Mouse (Mus musculus): ENCODE measurements around the gene Dpf3. TPM values are rescaled to one million over a fixed set of nuclear protein-coding genes. Genes with fewer than 3 reads are reported as not detected.

The Dpf3 gene
- polyA plus RNA-seq, 1 experiment from 2014 or later, result 13.0 TPM

- DNase-seq (ENCODE audit: low spot score), result no peak
- no peaks in the 10 kb centered on the region for H3K36me3 ChIP-seq (ENCODE audit: control insufficient read depth, insufficient read depth, low read length)
- H3K27me3 ChIP-seq (replicated peaks; ENCODE audit: control insufficient read depth, insufficient read depth, low read length), result no peaks in the 10 kb centered on the region
- H3K4me2 ChIP-seq, result no peak overlapping the region
- ATAC-seq (replicated peaks; ENCODE audit: low FRiP score), result no peak
- 83% methylated on average over 7 of the region's 7 CpGs for WGBS
- H3K27ac ChIP-seq (ENCODE audit: low read depth, low read length), result no peak overlapping the region
- no peak overlapping the region for H3K9ac ChIP-seq (ENCODE audit: low read depth, low read length)
- no peak overlapping the region for H3K4me3 ChIP-seq (ENCODE audit: low read depth, low read length)
- H3K9me3 ChIP-seq (ENCODE audit: control insufficient read depth, low read length), result no peaks in the 10 kb centered on the region
- H3K4me1 ChIP-seq (replicated peaks; ENCODE audit: control insufficient read depth, insufficient read depth, low read length), result peaks cover 58% of the 10 kb centered on the region
These were observed 114.4 kb downstream of the Dpf3 start for GRCm38 (mm10) chr12:83373081-83373480.

- 84% methylated on average over 7 of the region's 7 CpGs for WGBS
- no peak for ATAC-seq (replicated peaks; ENCODE audit: low FRiP score)
- H3K27ac ChIP-seq (ENCODE audit: low read depth, low read length), result no peak overlapping the region
These were observed 115.2 kb downstream of the Dpf3 start for GRCm38 (mm10) chr12:83372290-83372689.

GRCm38 (mm10) chr12:83370221-83370620 is 117.3 kb downstream of the Dpf3 start:
- Histone ChIP-seq H3K27me3 (replicated peaks; ENCODE audit: control insufficient read depth, insufficient read depth, low read length) (no peaks in the 10 kb centered on the region), H3K4me1 (replicated peaks; ENCODE audit: control insufficient read depth, insufficient read depth, low read length) (peaks cover 41% of the 10 kb centered on the region), H3K4me3 (ENCODE audit: low read depth, low read length) (no peak overlapping the region), H3K9me3 (ENCODE audit: control insufficient read depth, low read length) (no peaks in the 10 kb centered on the region), H3K27ac (ENCODE audit: low read depth, low read length) (0 out of 2 replicates have a peak overlapping the region, but pooled peaks have one; percentile 26), H3K4me2 (no peak overlapping the region), H3K9ac (ENCODE audit: low read depth, low read length) (no peak overlapping the region), H3K36me3 (ENCODE audit: control insufficient read depth, insufficient read depth, low read length) (no peaks in the 10 kb centered on the region)
- ATAC-seq (replicated peaks; ENCODE audit: low FRiP score), result peak; percentile 91
- DNase-seq (ENCODE audit: low spot score), result no peak
- 77% methylated on average over 11 of the region's 11 CpGs for WGBS

More at GRCm38 (mm10) chr12:83372290-83372689, 115.2 kb downstream of the Dpf3 start:
- DNase-seq (ENCODE audit: low spot score), result no peak
- no peaks in the 10 kb centered on the region for H3K9me3 ChIP-seq (ENCODE audit: control insufficient read depth, low read length)
- no peaks in the 10 kb centered on the region for H3K36me3 ChIP-seq (ENCODE audit: control insufficient read depth, insufficient read depth, low read length)
- no peak overlapping the region for H3K4me3 ChIP-seq (ENCODE audit: low read depth, low read length)
- no peak overlapping the region for H3K4me2 ChIP-seq
- no peak overlapping the region for H3K9ac ChIP-seq (ENCODE audit: low read depth, low read length)
- H3K4me1 ChIP-seq (replicated peaks; ENCODE audit: control insufficient read depth, insufficient read depth, low read length), result peaks cover 52% of the 10 kb centered on the region
- H3K27me3 ChIP-seq (replicated peaks; ENCODE audit: control insufficient read depth, insufficient read depth, low read length), result no peaks in the 10 kb centered on the region

GRCm38 (mm10) chr12:83369416-83369815 is 118.1 kb downstream of the Dpf3 start:
- Histone ChIP-seq H3K4me2 (no peak overlapping the region), H3K27me3 (replicated peaks; ENCODE audit: control insufficient read depth, insufficient read depth, low read length) (no peaks in the 10 kb centered on the region), H3K9me3 (ENCODE audit: control insufficient read depth, low read length) (no peaks in the 10 kb centered on the region), H3K36me3 (ENCODE audit: control insufficient read depth, insufficient read depth, low read length) (peaks cover 3% of the 10 kb centered on the region; the same call in 1 of the 2 replicates), H3K9ac (ENCODE audit: low read depth, low read length) (no peak overlapping the region), H3K4me3 (ENCODE audit: low read depth, low read length) (no peak overlapping the region), H3K4me1 (replicated peaks; ENCODE audit: control insufficient read depth, insufficient read depth, low read length) (peaks cover 33% of the 10 kb centered on the region), H3K27ac (ENCODE audit: low read depth, low read length) (no peak overlapping the region)
- no peak for DNase-seq (ENCODE audit: low spot score)
- ATAC-seq (replicated peaks; ENCODE audit: low FRiP score), result no peak
- 90% methylated on average over 5 of the region's 5 CpGs for whole genome bisulfite sequencing

GRCm38 (mm10) chr12:83367486-83367885 is 120.0 kb downstream of the Dpf3 start:
- H3K36me3 ChIP-seq (ENCODE audit: control insufficient read depth, insufficient read depth, low read length), result peaks cover 3% of the 10 kb centered on the region; the same call in 1 of the 2 replicates
- H3K4me2 ChIP-seq, result no peak overlapping the region
- no peak overlapping the region for H3K9ac ChIP-seq (ENCODE audit: low read depth, low read length)
- ATAC-seq (replicated peaks; ENCODE audit: low FRiP score), result no peak
- H3K27me3 ChIP-seq (replicated peaks; ENCODE audit: control insufficient read depth, insufficient read depth, low read length), result no peaks in the 10 kb centered on the region
- H3K4me1 ChIP-seq (replicated peaks; ENCODE audit: control insufficient read depth, insufficient read depth, low read length), result peaks cover 22% of the 10 kb centered on the region
- H3K9me3 ChIP-seq (ENCODE audit: control insufficient read depth, low read length), result no peaks in the 10 kb centered on the region
- H3K27ac ChIP-seq (ENCODE audit: low read depth, low read length), result no peak overlapping the region
- WGBS, result 66% methylated on average over 1 of the region's 1 CpGs
- peak; percentile 19 for DNase-seq (ENCODE audit: low spot score)
- H3K4me3 ChIP-seq (ENCODE audit: low read depth, low read length), result no peak overlapping the region

GRCm38 (mm10) chr12:83364771-83365170 is 122.7 kb downstream of the Dpf3 start:
- Histone ChIP-seq H3K4me2 (no peak overlapping the region), H3K36me3 (ENCODE audit: control insufficient read depth, insufficient read depth, low read length) (peaks cover 3% of the 10 kb centered on the region; the same call in 1 of the 2 replicates), H3K9ac (ENCODE audit: low read depth, low read length) (no peak overlapping the region), H3K27me3 (replicated peaks; ENCODE audit: control insufficient read depth, insufficient read depth, low read length) (no peaks in the 10 kb centered on the region), H3K27ac (ENCODE audit: low read depth, low read length) (no peak overlapping the region), H3K9me3 (ENCODE audit: control insufficient read depth, low read length) (no peaks in the 10 kb centered on the region), H3K4me1 (replicated peaks; ENCODE audit: control insufficient read depth, insufficient read depth, low read length) (peaks cover 5% of the 10 kb centered on the region), H3K4me3 (ENCODE audit: low read depth, low read length) (no peak overlapping the region)
- ATAC-seq (replicated peaks; ENCODE audit: low FRiP score) (no peak), DNase-seq (ENCODE audit: low spot score) (peak; percentile 8)
- 58% methylated on average over 3 of the region's 3 CpGs for WGBS

- H3K4me3 ChIP-seq (ENCODE audit: low read depth, low read length), result no peak overlapping the region
- H3K4me2 ChIP-seq, result no peak overlapping the region
- DNase-seq (ENCODE audit: low spot score), result no peak
- no peak overlapping the region for H3K9ac ChIP-seq (ENCODE audit: low read depth, low read length)
- no peaks in the 10 kb centered on the region for H3K9me3 ChIP-seq (ENCODE audit: control insufficient read depth, low read length)
- H3K27ac ChIP-seq (ENCODE audit: low read depth, low read length), result no peak overlapping the region
- no peaks in the 10 kb centered on the region for H3K4me1 ChIP-seq (replicated peaks; ENCODE audit: control insufficient read depth, insufficient read depth, low read length)
- ATAC-seq (replicated peaks; ENCODE audit: low FRiP score), result no peak
- peaks cover 3% of the 10 kb centered on the region; the same call in 1 of the 2 replicates for H3K36me3 ChIP-seq (ENCODE audit: control insufficient read depth, insufficient read depth, low read length)
- no peaks in the 10 kb centered on the region for H3K27me3 ChIP-seq (replicated peaks; ENCODE audit: control insufficient read depth, insufficient read depth, low read length)
- 69% methylated on average over 3 of the region's 3 CpGs for WGBS
These were observed 125.7 kb downstream of the Dpf3 start for GRCm38 (mm10) chr12:83361801-83362200.

GRCm38 (mm10) chr12:83352640-83353039 is 134.9 kb downstream of the Dpf3 start:
- 72% methylated on average over 6 of the region's 6 CpGs for WGBS
- H3K4me2 ChIP-seq, result no peak overlapping the region
- H3K4me3 ChIP-seq (ENCODE audit: low read depth, low read length), result no peak overlapping the region
- no peaks in the 10 kb centered on the region; the same call in 1 of the 2 replicates for H3K4me1 ChIP-seq (replicated peaks; ENCODE audit: control insufficient read depth, insufficient read depth, low read length)
- no peaks in the 10 kb centered on the region for H3K9me3 ChIP-seq (ENCODE audit: control insufficient read depth, low read length)
- H3K27me3 ChIP-seq (replicated peaks; ENCODE audit: control insufficient read depth, insufficient read depth, low read length), result no peaks in the 10 kb centered on the region
- H3K36me3 ChIP-seq (ENCODE audit: control insufficient read depth, insufficient read depth, low read length), result no peaks in the 10 kb centered on the region
- DNase-seq (ENCODE audit: low spot score) (peak; percentile 16), ATAC-seq (replicated peaks; ENCODE audit: low FRiP score) (no peak)
- H3K27ac ChIP-seq (ENCODE audit: low read depth, low read length), result no peak overlapping the region
- H3K9ac ChIP-seq (ENCODE audit: low read depth, low read length), result no peak overlapping the region

- Histone ChIP-seq H3K27ac (ENCODE audit: low read depth, low read length) (no peak overlapping the region), H3K4me2 (no peak overlapping the region), H3K4me1 (replicated peaks; ENCODE audit: control insufficient read depth, insufficient read depth, low read length) (no peaks in the 10 kb centered on the region; the same call in 1 of the 2 replicates), H3K9ac (ENCODE audit: low read depth, low read length) (no peak overlapping the region), H3K27me3 (replicated peaks; ENCODE audit: control insufficient read depth, insufficient read depth, low read length) (no peaks in the 10 kb centered on the region), H3K4me3 (ENCODE audit: low read depth, low read length) (no peak overlapping the region), H3K36me3 (ENCODE audit: control insufficient read depth, insufficient read depth, low read length) (no peaks in the 10 kb centered on the region), H3K9me3 (ENCODE audit: control insufficient read depth, low read length) (no peaks in the 10 kb centered on the region)
- no peak for ATAC-seq (replicated peaks; ENCODE audit: low FRiP score)
- no peak for DNase-seq (ENCODE audit: low spot score)
- 90% methylated on average over 5 of the region's 5 CpGs for WGBS
These were observed 137.8 kb downstream of the Dpf3 start for GRCm38 (mm10) chr12:83349736-83350135.
